Mouse (Mus musculus) left cerebral cortex, adult 8-10 months (tissue): ENCODE measurements around the gene Sez6l. TPM values are rescaled to one million over a fixed set of nuclear protein-coding genes. Genes with fewer than 3 reads are reported as not detected.
A peak's percentile ranks its signal among the peaks of the same experiment; 100 is the strongest.

Experiments used
- DNase-seq, 2 experiments: peaks; one replicate each; pipeline ENCODE4 v3.0.0; 2022; ENCODE audit warnings: low spot score in 2 of 2
- total RNA-seq, 4 experiments: library from RNA; stranded (reverse); gene quantifications; 2 replicates each; pipeline ENCODE4 v1.2.4; 2022

Gene Sez6l
- total RNA-seq, 4 experiments from 2014 or later, result 133 to 138 (median 136) TPM

- peak in 1 of 2 experiments; percentile 51 for DNase-seq
Measured at GRCm38 (mm10) chr5:112535868-112536267, 41.1 kb downstream of the Sez6l start.

GRCm38 (mm10) chr5:112534146-112534545, 42.8 kb downstream of the Sez6l start:
- no peak for DNase-seq

GRCm38 (mm10) chr5:112533312-112534075, 43.5 kb downstream of the Sez6l start:
- DNase-seq, result no peak

- no peak for DNase-seq
Measured at GRCm38 (mm10) chr5:112532894-112533293, 44.1 kb downstream of the Sez6l start.

- no peak for DNase-seq
Measured at GRCm38 (mm10) chr5:112532210-112532609, 44.8 kb downstream of the Sez6l start.

- no peak for DNase-seq
Measured at GRCm38 (mm10) chr5:112531111-112531510, 45.9 kb downstream of the Sez6l start.

GRCm38 (mm10) chr5:112526936-112527335, 50.0 kb downstream of the Sez6l start:
- DNase-seq, result no peak

GRCm38 (mm10) chr5:112526435-112526834, 50.5 kb downstream of the Sez6l start:
- no peak for DNase-seq

GRCm38 (mm10) chr5:112525980-112526379, 51.0 kb downstream of the Sez6l start:
- DNase-seq, result no peak

- DNase-seq, result no peak
Measured at GRCm38 (mm10) chr5:112525271-112525670, 51.7 kb downstream of the Sez6l start.

- no peak for DNase-seq
Measured at GRCm38 (mm10) chr5:112523796-112524195, 53.2 kb downstream of the Sez6l start.

GRCm38 (mm10) chr5:112523331-112523730, 53.7 kb downstream of the Sez6l start:
- DNase-seq, result no peak

GRCm38 (mm10) chr5:112521703-112522527, 55.1 kb downstream of the Sez6l start:
- no peak for DNase-seq

GRCm38 (mm10) chr5:112520826-112521702, 55.9 kb downstream of the Sez6l start:
- DNase-seq, result no peak

- DNase-seq, result no peak
Measured at GRCm38 (mm10) chr5:112518773-112519172, 58.2 kb downstream of the Sez6l start.

GRCm38 (mm10) chr5:112517454-112517853, 59.5 kb downstream of the Sez6l start:
- DNase-seq, result no peak

GRCm38 (mm10) chr5:112516527-112516926, 60.5 kb downstream of the Sez6l start:
- DNase-seq, result no peak

GRCm38 (mm10) chr5:112510351-112510750, 66.6 kb downstream of the Sez6l start:
- peak in 1 of 2 experiments; percentile 48 for DNase-seq

GRCm38 (mm10) chr5:112509916-112510315, 67.1 kb downstream of the Sez6l start:
- DNase-seq, result no peak

- no peak for DNase-seq
Measured at GRCm38 (mm10) chr5:112505595-112505994, 71.4 kb downstream of the Sez6l start.

- DNase-seq, result no peak
Measured at GRCm38 (mm10) chr5:112501384-112501783, 75.6 kb downstream of the Sez6l start.
